Mouse (Mus musculus): ENCODE measurements around the gene H2al1g. TPM values are rescaled to one million over a fixed set of nuclear protein-coding genes. Genes with fewer than 3 reads are reported as not detected.

Gene H2al1g
- not detected for total RNA-seq (2023)

GRCm38 (mm10) chrX:11317956-11318355 is at the start of gene H2al1g:
Gene H2al1g, plus strand, starts transcription at chrX:11318256.

GRCm38 (mm10) chrX:11298957-11299356 is 19.1 kb upstream of the H2al1g start, which contains the start of gene H2al1a:
Gene H2al1a, plus strand, starts transcription at chrX:11299257.

GRCm38 (mm10) chrX:11302132-11302531 is 15.9 kb upstream of the H2al1g start, which contains the start of gene H2al1b:
Gene H2al1b, plus strand, starts transcription at chrX:11302432.

GRCm38 (mm10) chrX:11305355-11305754 is 12.7 kb upstream of the H2al1g start, which contains the start of gene H2al1c:
Gene H2al1c, plus strand, starts transcription at chrX:11305655.

GRCm38 (mm10) chrX:11308524-11308923 is 9.5 kb upstream of the H2al1g start, which contains the start of gene H2al1d:
Gene H2al1d, plus strand, starts transcription at chrX:11308824.

GRCm38 (mm10) chrX:11311634-11312033 is 6.4 kb upstream of the H2al1g start, which contains the start of gene H2al1e:
Gene H2al1e, plus strand, starts transcription at chrX:11311934.

GRCm38 (mm10) chrX:11314858-11315257 is 3.2 kb upstream of the H2al1g start, which contains the start of gene H2al1f:
Gene H2al1f, plus strand, starts transcription at chrX:11315158.

GRCm38 (mm10) chrX:11321192-11321591 is 3.1 kb downstream of the H2al1g start, which contains the start of gene H2al1h:
Gene H2al1h, plus strand, starts transcription at chrX:11321492.

GRCm38 (mm10) chrX:11324359-11324758 is 6.3 kb downstream of the H2al1g start, which contains the start of gene H2al1i:
Gene H2al1i, plus strand, starts transcription at chrX:11324659.

GRCm38 (mm10) chrX:11327522-11327921 is 9.5 kb downstream of the H2al1g start, which contains the start of gene H2al1j:
Gene H2al1j, plus strand, starts transcription at chrX:11327822.

Other genes with a start within 250 kb of the H2al1g start
- not detected for gene H2al1a, start 19.0 kb upstream of the H2al1g start, total RNA-seq (2023)
- not detected for gene H2al1b, start 15.8 kb upstream of the H2al1g start, total RNA-seq (2023)
- gene H2al1c, start 12.6 kb upstream of the H2al1g start, total RNA-seq (2023): not detected
- not detected for gene H2al1d, start 9.4 kb upstream of the H2al1g start, total RNA-seq (2023)
- not detected for gene H2al1e, start 6.3 kb upstream of the H2al1g start, total RNA-seq (2023)
- gene H2al1f, start 3.1 kb upstream of the H2al1g start, total RNA-seq (2023): not detected
- not detected for gene H2al1h, start 3.2 kb downstream of the H2al1g start, total RNA-seq (2023)
- not detected for gene H2al1i, start 6.4 kb downstream of the H2al1g start, total RNA-seq (2023)
- not detected for gene H2al1j, start 9.6 kb downstream of the H2al1g start, total RNA-seq (2023)

All from B cell, adult 67 days (primary cell).